Mouse (Mus musculus) forebrain, embryonic 16.5 days (tissue): ENCODE results near the gene Cfap77. TPM values are rescaled to one million over a fixed set of nuclear protein-coding genes. Genes with fewer than 3 reads are reported as not detected.
A peak's percentile ranks its signal among the peaks of the same experiment; 100 is the strongest.
"Not testable (repeated sequence)": the region's sequence is repeated elsewhere in the genome, so short reads cannot be mapped to it uniquely, and the experiment has no call there.

Experiments
- ATAC-seq: fragments of 200-750 bp; cut with Nextera tagmentation; 2 replicates; pipeline ENCODE4 v1.8.0; 2017; ENCODE audit warnings: mild to moderate bottlenecking, moderate library complexity
- H3K27ac ChIP-seq: fragments of 300-500 bp; sonication (generic); 2 replicates; pipeline ENCODE4 v1.5.1; 2014; ENCODE audit warnings: low read length, control low read depth
- H3K27me3 ChIP-seq: fragments of 300-500 bp; sonication (generic); replicated peaks from 2 replicates; pipeline ENCODE4 v1.6.1; 2014; ENCODE audit warnings: low read length; ENCODE audit not compliant: control insufficient read depth, insufficient read depth
- H3K36me3 ChIP-seq: fragments of 300-500 bp; sonication (generic); 2 replicates; pipeline ENCODE4 v1.6.1; 2014; ENCODE audit not compliant: control insufficient read depth, insufficient read depth
- H3K4me1 ChIP-seq: fragments of 300-500 bp; sonication (generic); replicated peaks from 2 replicates; pipeline ENCODE4 v1.6.1; 2014; ENCODE audit warnings: low read length; ENCODE audit not compliant: control insufficient read depth, insufficient read depth
- H3K4me2 ChIP-seq: fragments of 300-500 bp; sonication (generic); 2 replicates; pipeline ENCODE4 v1.6.1; 2014; ENCODE audit warnings: mild to moderate bottlenecking, low read length, control low read depth
- H3K4me3 ChIP-seq: fragments of 300-500 bp; sonication (generic); replicated peaks from 2 replicates; pipeline ENCODE4 v1.5.1; 2014; ENCODE audit warnings: mild to moderate bottlenecking, low read length, control low read depth
- H3K9ac ChIP-seq: fragments of 300-500 bp; sonication (generic); replicated peaks from 2 replicates; pipeline ENCODE4 v1.6.1; 2014; ENCODE audit warnings: low read depth, low read length, control low read depth
- H3K9me3 ChIP-seq: fragments of 300-500 bp; sonication (generic); 2 replicates; pipeline ENCODE4 v1.6.1; 2016; ENCODE audit warnings: low read length; ENCODE audit not compliant: control insufficient read depth
- WGBS: fragments of 180-500 bp; shearing (Covaris S2); extraction: QIAGEN DNeasy Blood & Tissue Kit; methylation state at CpG from one replicate; pipeline ENCODE4 v1.1.7; 2014; 5-methylcytosine and 5-hydroxymethylcytosine counted together
- polyA plus RNA-seq: library from polyadenylated mRNA; unstranded; fragments of >200 nt; fragmentation: Nextera tagmentation; extraction: Ambion mirVana; gene quantifications from 2 replicates; pipeline ENCODE4 v1.2.1, GENCODE M21; 2015

The Cfap77 gene
- polyA plus RNA-seq, 1 experiment from 2014 or later = 0.20 TPM

DNA sequence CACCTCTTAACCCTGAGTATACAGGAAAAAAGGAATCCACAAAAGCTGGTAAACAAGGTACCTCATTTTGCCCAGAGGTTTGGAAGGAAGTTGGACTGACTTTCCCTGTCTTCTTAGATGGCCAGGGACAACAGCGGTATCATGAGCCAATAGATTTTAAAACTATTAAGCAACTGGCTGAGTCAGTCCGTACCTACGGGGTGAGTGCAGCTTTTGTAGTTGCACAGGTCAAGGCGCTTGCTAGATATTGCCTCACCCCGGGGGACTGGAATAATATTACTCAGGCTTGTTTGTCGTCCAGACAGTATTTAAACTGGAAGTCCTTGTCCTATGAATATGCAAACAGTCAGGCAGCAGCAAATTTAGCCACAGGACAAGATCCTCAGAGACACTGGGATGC is 34.4 kb upstream of the Cfap77 start:
- H3K36me3 ChIP-seq = peaks cover 15% of the 10 kb centered on the region
- H3K4me2 ChIP-seq, H3K27ac ChIP-seq, H3K4me3 ChIP-seq, H3K27me3 ChIP-seq, H3K9me3 ChIP-seq, ATAC-seq, H3K9ac ChIP-seq, H3K4me1 ChIP-seq: not testable (repeated sequence)
- WGBS = 85% methylated on average over 6 of the region's 6 CpGs

DNA sequence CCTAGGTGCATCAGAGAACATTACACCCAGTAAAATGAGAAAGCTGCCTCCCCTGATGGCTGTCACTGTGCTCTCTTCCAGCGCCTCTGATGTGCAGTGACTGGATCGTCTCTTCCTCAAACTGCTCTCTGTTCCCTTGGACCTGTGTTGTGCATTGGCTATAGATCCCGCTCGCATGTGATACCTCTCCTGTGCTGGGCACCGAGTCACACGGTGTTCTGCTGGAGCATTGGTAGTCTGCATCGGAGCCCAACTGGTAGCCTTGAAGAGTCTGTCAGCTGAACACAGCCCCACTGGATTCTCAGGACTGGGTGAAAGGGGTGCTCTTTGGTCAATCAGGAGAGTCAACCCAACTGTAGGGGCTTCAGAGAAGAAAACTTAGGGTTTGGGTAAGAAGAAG is 31.2 kb upstream of the Cfap77 start:
- Histone ChIP-seq H3K27ac (no peak overlapping the region), H3K9ac (no peak overlapping the region), H3K4me3 (no peak overlapping the region), H3K4me2 (no peak overlapping the region), H3K36me3 (peaks cover 17% of the 10 kb centered on the region), H3K27me3 (no peaks in the 10 kb centered on the region), H3K4me1 (no peaks in the 10 kb centered on the region), H3K9me3 (no peaks in the 10 kb centered on the region)
- 98% methylated on average over 7 of the region's 7 CpGs for WGBS
- no peak for ATAC-seq

DNA sequence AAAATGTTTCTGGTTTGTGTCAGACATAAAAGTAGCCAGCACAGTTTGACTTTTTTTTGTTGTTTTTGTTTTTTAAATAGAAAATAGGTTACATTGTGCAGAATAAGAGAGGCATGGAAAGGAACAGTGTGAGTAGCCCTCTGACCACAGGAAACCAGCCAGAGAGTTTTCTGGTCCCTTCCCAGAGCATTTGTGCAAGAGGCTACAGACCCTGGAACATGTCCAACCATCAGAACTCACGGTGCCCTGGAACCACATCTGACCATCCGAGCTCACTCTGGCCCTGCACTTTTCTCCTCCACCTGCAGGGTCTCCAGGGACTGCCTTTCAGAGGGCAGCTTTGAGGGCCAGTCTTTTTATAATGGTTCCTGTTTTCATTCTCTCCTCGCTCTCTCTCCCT is 27.1 kb upstream of the Cfap77 start:
- ATAC-seq = no peak
- Histone ChIP-seq H3K4me2 (no peak overlapping the region), H3K4me1 (no peaks in the 10 kb centered on the region), H3K27me3 (no peaks in the 10 kb centered on the region), H3K4me3 (no peak overlapping the region), H3K9ac (no peak overlapping the region), H3K9me3 (no peaks in the 10 kb centered on the region), H3K27ac (no peak overlapping the region), H3K36me3 (peaks cover 32% of the 10 kb centered on the region)
- 56% methylated on average over 3 of the region's 3 CpGs for WGBS

DNA sequence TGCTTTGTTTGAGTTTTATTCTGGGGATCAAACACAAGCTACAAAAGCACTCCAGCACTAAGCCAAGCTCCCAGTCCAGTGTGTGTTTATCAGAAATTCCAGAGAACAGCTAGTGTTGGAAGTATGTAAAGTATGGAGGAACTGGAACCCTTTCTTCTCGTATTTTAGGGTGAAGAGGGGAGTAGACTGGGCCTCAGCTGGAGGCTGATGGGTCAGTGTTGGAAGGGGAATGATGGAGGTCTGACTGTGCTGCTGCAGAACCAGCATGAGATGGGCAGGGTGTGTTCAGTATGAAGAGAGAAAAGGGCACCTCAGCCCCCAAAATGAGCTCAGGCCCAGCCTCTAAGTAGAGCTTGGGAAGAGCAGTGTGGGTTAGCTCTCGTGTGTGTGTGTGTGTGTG is 21.4 kb upstream of the Cfap77 start:
- H3K36me3 ChIP-seq = peaks cover 39% of the 10 kb centered on the region
- no peak for ATAC-seq
- H3K4me1 ChIP-seq = no peaks in the 10 kb centered on the region
- WGBS = 86% methylated on average over 2 of the region's 2 CpGs
- no peak overlapping the region for H3K4me3 ChIP-seq
- H3K27ac ChIP-seq = no peak overlapping the region
- no peaks in the 10 kb centered on the region for H3K9me3 ChIP-seq
- no peak overlapping the region for H3K4me2 ChIP-seq
- no peak overlapping the region for H3K9ac ChIP-seq
- no peaks in the 10 kb centered on the region for H3K27me3 ChIP-seq

DNA sequence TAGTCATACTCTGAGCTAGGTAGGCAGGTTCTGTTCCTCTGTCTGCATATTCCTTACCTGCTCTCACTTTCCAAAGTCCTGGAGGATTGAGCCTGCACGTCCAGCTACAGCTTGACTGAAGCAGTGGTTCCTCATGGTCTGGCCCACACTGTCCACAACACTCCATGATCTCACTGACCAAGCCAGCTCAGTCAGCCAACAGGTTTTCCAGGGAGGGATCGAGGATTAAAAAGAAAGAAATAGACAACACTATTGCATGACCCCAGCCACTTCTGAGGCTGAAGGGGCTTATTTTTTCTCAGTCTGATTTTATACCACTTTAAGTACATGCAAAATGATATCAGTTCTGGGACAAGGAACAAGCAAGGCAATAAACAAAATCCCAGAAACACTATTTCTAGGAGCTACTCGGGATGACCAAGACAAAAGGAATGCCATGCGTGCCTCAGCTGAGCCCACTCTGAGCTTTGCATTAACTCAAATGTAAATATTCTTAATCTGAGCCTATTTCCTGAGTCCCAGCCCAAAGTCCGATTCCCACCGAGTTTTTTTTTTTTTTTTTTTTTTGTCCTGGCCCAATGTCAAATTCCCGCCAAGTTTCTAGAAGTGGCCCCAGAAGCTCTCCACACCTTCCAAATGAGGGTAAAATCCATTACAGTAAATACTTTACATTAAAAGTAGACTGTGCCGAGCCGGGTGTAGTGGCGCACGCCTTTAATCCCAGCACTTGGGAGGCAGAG is 20.6 kb upstream of the Cfap77 start:
- H3K9ac ChIP-seq = no peak overlapping the region
- no peaks in the 10 kb centered on the region for H3K4me1 ChIP-seq
- ATAC-seq = no peak
- no peak overlapping the region for H3K27ac ChIP-seq
- H3K27me3 ChIP-seq = no peaks in the 10 kb centered on the region
- no peak overlapping the region for H3K4me2 ChIP-seq
- 91% methylated on average over 11 of the region's 11 CpGs for WGBS
- no peaks in the 10 kb centered on the region for H3K9me3 ChIP-seq
- peaks cover 42% of the 10 kb centered on the region for H3K36me3 ChIP-seq
- H3K4me3 ChIP-seq = no peak overlapping the region

DNA sequence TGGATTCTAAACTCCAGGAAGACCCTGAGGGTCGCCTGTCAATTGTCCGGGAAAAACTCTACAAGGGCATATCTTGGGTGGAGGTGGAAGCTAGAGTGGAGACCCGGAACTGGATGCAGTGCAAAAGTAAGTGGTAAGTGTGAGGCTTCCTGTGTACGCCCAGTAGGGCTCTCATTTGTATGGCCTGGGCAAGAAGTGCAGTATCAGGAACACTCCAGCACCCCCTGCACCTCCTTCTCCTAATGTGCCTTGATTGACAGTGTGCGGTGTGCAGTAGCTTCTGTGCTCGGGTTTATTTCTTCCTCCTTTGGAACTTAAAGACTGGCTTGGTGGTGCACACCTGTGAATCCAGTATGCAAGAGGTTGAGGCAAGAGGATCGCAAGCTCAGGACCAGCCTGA is 19.8 kb upstream of the Cfap77 start:
- Histone ChIP-seq H3K4me1 (no peaks in the 10 kb centered on the region), H3K27me3 (no peaks in the 10 kb centered on the region), H3K9ac (no peak overlapping the region), H3K4me3 (no peak overlapping the region), H3K27ac (no peak overlapping the region), H3K4me2 (no peak overlapping the region), H3K9me3 (no peaks in the 10 kb centered on the region), H3K36me3 (peaks cover 38% of the 10 kb centered on the region)
- 93% methylated on average over 7 of the region's 7 CpGs for WGBS
- no peak for ATAC-seq

DNA sequence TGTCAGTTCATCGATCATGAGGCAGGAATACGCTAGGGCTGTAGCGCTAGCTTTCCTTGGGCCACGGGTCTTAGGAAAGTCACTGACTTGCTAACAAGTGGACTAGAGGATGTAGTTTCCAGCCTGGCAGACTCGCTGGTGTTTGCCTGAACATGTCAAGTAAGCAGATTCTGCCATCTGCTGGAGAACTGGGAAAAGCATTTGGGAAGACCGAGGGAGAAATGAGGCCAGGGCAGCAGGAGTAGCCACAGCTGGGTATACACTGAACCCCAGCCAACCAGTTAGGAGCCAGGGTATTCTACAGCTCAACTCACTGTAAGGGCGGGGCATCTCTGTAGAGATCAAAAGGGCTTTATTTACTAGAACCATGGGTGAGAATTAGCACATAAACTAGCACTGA is 11.5 kb upstream of the Cfap77 start:
- Histone ChIP-seq H3K4me2 (no peak overlapping the region), H3K27me3 (no peaks in the 10 kb centered on the region), H3K4me3 (no peak overlapping the region), H3K4me1 (no peaks in the 10 kb centered on the region), H3K9me3 (no peaks in the 10 kb centered on the region), H3K9ac (no peak overlapping the region), H3K27ac (no peak overlapping the region), H3K36me3 (peaks cover 11% of the 10 kb centered on the region)
- 58% methylated on average over 7 of the region's 7 CpGs for WGBS
- ATAC-seq = no peak

DNA sequence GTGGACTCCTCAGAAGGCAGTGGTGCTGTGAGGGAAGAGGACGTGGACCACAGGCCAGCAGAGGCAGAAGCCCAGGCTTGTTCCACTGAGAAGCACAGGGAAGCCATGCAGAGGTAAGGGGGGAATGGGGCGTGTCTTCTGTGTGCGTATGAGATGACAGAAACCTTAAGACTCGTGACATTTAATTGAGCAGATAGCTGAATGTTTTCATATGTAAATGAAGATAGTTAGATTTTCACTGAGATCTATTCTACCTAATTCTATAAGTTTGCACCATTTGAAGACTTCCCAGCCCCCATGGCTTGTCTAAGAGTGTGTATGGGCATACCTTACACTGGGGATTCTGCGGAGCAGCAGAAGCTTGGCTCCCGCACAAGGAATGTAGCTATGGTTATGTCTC is 10.9 kb upstream of the Cfap77 start:
- Histone ChIP-seq H3K27me3 (no peaks in the 10 kb centered on the region), H3K9me3 (no peaks in the 10 kb centered on the region), H3K4me2 (no peak overlapping the region), H3K4me3 (no peak overlapping the region), H3K36me3 (peaks cover 7% of the 10 kb centered on the region), H3K4me1 (peaks cover 5% of the 10 kb centered on the region), H3K27ac (no peak overlapping the region), H3K9ac (no peak overlapping the region)
- ATAC-seq = no peak
- 85% methylated on average over 6 of the region's 6 CpGs for WGBS

DNA sequence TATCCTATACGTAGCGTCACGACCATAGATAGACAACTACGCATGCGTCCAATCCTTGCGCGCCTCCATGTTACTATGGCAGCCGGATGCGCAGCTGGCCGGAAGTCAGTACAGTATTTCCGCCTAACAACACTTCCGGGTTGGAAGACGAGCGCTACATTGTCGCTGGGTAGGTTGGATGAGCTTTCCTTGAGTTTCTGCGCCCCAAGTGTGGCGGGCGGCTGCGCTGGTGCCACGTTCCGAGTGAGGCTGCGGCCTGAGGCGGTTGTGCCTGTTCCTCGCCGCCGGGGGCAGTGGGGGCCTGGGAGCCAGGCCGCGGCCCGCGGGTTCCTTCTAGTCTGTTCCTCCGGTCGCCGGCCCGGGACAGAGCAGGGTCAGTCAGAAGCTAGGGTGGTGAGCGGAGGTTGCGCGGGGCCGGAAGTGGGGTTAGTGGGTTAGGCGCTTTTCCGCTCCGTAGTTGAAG is 5.3 kb upstream of the Cfap77 start, which contains the start of gene Ttf1:
TSS of gene Ttf1 (plus strand) at position 128 of the 463 bp plus-strand sequence.
- under 1% methylated on average over 41 of the region's 41 CpGs for WGBS
- H3K4me1 ChIP-seq = peaks cover 6% of the 10 kb centered on the region
- peaks cover 22% of the 10 kb centered on the region for H3K27me3 ChIP-seq
- H3K36me3 ChIP-seq = no peaks in the 10 kb centered on the region
- H3K4me3 ChIP-seq = peak within 1 kb of the TSS; percentile 87
- no peaks in the 10 kb centered on the region for H3K9me3 ChIP-seq
- ATAC-seq = peak; percentile 99
- H3K9ac ChIP-seq = peak within 1 kb of the TSS; percentile 82
- peak within 1 kb of the TSS; percentile 65 for H3K4me2 ChIP-seq
- H3K27ac ChIP-seq = peak within 1 kb of the TSS; percentile 93
